Mouse (Mus musculus): ENCODE measurements around the gene Fnbp4. TPM values are rescaled to one million over a fixed set of nuclear protein-coding genes. Genes with fewer than 3 reads are reported as not detected.

The Fnbp4 gene
- total RNA-seq (2014; fragmentation: Nextera tagmentation) (96.3 and 133 TPM in 2 replicates), total RNA-seq (2017) (139 and 141 TPM in 2 replicates)

DNA sequence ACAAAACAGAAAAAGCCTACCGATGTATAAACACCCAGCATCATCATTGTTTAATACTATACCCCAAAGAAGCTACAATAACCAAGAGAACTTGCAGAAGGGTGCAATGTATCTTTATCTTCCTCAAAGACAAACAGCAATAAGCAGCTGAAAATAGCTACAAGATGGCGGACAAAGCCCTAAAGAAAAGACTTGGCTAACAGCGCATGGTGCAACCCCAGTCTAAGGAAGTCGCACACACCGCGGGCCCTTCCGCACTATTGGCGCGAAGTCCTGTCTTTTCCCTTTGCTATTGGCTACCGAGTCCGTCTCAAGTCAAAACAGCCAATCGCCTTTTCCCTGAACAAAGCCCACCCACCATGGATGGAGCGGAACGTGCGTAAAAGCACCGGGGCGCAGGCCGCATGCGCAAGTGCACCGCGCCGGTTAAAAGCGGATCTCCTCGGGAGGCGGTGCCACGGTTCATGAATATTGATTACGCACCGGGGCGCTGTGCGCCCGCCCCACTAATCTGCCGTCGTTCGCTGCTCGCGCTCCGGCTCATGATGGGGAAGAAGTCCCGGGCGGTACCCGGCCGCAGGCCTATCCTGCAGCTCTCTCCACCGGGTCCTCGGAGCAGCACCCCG is at the start of gene Fnbp4:
Fnbp4 (plus strand) TSS at position 318 of the 626 bp plus-strand sequence.
- ATAC-seq (replicated peaks; ENCODE audit: poor library complexity, severe bottlenecking) = peak; percentile 94

DNA sequence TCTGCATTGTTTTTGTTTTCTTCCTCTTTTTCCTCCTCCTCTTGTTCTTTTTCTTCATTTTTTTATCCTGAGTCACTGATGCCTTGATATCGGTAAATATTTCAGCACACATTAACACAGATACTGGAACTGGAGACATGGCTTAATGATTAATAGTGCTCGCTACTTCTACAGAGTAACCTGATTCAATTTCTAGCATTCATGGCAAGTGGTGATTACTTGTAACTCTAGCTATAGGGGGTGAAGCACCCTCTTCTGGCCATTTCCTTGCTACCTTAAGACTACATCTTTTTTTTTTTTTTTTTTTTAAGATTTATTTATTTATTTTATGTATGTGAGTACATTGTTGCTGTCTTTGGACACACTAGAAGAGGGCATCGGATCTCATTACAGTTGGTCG is 44.2 kb upstream of the Fnbp4 start:
- ATAC-seq (replicated peaks; ENCODE audit: poor library complexity, severe bottlenecking) = no peak

DNA sequence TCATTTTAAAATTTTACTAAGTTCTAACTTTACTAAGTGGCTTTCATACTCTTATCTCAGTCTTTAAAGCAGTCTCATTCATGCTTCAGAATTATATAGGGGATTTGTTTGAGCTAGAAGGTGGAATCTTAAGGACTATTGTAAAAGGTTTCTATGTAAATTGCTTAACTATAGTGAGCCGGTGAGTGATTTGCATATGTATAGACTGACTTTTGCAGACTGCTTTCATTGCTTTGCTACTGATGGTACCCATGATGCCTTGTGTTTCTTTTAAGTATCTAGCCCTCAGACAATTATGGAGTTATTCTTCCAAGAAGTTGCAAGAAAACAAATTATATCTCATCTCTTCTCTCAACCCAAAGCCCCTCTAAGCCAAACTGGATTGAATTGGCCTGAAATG is 36.6 kb upstream of the Fnbp4 start:
- ATAC-seq (replicated peaks; ENCODE audit: poor library complexity, severe bottlenecking) = no peak

DNA sequence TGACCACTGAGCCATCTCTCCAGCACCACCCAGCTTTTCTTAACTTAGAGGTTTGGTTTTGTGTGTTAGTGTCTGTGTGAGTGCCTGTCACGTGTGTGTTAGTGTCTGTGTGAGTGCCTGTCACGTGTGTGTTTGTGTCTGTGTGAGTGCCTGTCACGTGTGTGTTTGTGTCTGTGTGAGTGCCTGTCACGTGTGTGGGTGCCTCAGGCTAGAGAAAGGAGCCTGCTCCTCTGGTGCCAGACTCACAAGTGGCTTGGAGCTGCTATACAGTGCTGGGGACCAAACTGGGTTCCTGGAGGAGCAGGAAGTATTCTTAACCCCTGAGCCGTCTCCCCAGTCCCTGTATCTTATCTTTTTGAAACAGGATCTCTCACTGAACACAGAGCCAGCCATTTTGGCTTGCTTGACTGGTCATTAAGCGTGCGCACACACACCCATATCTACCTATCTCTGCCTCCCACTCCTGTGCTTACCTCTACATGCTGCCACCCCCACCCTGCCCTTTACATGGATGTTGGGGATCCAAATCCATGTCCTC is 29.5 kb upstream of the Fnbp4 start:
- ATAC-seq (replicated peaks; ENCODE audit: poor library complexity, severe bottlenecking) = no peak

DNA sequence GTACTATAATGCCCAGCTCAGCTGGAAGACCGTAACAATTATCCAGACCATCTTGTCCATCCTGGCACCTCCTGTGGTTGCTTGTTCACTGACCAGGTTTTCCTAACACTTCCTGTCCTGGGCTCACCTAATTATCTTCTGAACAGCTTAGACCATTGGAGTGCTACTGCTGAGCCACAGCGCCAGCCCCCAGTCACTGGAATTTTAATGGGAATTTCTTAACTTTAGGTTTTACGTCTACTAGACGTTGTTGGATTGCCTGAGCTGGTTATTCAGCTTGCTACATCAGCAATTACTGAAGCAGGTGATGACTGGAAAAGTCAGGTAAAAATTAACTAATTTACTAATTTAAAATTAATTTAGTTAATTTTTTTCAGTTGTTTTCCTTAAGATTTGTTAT is 27.8 kb upstream of the Fnbp4 start:
- no peak for ATAC-seq (replicated peaks; ENCODE audit: poor library complexity, severe bottlenecking)

DNA sequence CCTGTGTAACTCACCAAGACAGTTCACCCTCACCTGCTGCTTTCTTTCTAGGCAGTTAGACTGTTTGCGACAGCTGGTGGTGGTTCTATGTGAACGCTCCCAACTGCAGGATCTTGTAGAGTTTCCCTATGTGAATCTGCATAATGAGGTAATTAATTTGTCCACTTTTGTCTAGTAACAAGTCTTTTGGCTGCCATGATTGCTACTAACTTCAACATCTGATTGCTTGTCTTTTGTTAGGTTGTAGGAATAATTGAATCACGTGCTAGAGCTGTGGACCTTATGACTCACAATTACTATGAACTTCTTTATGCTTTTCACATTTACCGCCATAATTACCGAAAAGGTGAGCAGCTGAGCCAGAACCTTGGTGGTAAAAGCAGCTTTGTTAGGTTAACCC is 27.2 kb upstream of the Fnbp4 start:
- no peak for ATAC-seq (replicated peaks; ENCODE audit: poor library complexity, severe bottlenecking)

DNA sequence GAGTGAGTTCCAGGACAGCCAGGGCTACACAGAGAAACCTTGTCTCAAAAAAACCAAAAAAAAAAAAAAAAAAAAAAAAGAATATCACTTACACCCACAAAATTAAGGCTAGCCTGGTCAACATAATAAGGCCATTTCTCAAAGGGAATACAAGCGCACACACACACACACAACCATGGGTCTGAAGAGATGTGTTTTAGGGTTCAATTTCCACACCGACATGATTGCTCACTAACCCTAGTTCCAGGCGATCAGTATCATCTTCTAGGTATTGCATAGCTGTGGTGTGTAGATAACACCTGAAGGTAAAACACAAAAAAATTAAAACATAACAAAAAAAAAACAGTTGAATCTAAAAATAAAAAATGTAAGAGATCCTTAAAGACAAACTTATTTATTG is 18.4 kb upstream of the Fnbp4 start:
- no peak for ATAC-seq (replicated peaks; ENCODE audit: poor library complexity, severe bottlenecking)

DNA sequence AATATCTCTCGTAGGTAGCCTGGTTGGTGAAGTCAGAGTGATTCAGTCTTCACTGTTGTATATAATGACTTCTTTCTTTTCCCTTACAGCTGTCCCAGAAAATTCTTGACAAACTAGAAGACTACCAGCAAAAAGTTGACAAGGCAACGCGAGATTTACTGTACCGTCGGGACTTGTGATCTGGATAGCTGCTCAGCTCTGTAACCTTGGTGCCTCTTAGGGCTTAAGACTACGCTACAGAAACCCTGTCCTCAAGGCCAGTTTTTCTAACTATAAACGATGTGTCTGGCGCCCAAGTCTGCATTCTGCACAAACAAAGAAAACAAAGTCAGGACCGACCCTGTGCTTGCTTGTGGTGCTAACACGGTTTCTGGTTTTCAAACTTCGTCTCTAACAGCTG is 9.8 kb upstream of the Fnbp4 start:
- no peak for ATAC-seq (replicated peaks; ENCODE audit: poor library complexity, severe bottlenecking)

DNA sequence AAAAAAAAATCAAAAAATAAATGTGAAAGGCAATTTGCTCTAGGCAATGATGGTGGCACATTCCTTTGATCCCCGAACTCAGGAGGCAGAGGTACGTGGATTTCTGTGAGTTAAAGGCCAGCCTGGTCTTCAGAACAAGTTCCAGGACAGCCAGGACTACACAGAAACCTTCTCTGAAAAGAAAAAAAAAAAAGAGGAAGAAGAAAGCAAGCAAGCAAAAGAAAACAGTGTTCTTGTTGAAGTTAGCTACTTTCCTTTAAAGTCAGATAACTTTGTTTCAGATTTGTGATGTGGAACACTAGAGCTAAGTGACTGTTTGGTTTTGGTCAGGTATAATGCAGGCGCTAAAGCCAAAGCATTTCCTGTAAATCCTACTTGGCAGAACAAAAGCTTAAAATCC is 6.4 kb upstream of the Fnbp4 start:
- no peak for ATAC-seq (replicated peaks; ENCODE audit: poor library complexity, severe bottlenecking)

DNA sequence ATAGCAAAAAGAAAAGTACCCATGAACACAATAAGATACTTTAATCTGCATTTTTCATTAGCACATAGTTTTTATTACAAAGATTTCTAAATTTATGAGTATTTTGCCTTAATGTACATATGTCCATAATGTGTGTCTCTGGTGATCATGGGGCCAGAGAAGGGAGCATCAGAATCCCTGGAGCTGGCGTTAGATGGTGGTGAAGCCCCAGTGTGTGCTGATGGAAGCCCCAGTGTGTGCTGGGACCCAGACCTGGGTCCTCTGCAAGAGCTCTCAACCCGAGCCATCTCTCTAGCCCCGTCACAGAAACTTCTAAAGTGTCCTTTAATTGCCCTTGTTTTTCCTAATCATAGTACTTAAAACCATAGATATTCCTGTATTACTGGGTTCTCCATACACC is 5.8 kb upstream of the Fnbp4 start:
- ATAC-seq (replicated peaks; ENCODE audit: poor library complexity, severe bottlenecking) = no peak

DNA sequence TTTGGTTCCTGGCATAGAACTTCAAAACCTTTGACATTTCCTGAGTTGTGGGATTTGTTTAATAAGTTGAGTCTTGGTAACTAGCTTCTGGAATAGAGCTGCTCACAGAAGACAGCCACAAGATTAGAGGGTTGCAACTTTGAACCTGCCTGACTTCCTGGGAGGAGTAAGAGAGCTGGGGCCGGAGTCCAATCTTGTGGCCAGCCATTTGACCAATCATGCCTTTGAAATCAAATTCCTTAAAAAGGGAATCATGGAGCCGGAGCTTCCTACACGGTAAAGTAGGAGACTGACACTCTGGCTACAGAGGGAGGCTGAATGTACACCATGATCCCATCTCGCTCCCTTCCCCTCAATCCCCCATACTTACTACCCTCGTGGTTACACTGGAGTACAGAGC is 5.2 kb upstream of the Fnbp4 start:
- no peak for ATAC-seq (replicated peaks; ENCODE audit: poor library complexity, severe bottlenecking)

DNA sequence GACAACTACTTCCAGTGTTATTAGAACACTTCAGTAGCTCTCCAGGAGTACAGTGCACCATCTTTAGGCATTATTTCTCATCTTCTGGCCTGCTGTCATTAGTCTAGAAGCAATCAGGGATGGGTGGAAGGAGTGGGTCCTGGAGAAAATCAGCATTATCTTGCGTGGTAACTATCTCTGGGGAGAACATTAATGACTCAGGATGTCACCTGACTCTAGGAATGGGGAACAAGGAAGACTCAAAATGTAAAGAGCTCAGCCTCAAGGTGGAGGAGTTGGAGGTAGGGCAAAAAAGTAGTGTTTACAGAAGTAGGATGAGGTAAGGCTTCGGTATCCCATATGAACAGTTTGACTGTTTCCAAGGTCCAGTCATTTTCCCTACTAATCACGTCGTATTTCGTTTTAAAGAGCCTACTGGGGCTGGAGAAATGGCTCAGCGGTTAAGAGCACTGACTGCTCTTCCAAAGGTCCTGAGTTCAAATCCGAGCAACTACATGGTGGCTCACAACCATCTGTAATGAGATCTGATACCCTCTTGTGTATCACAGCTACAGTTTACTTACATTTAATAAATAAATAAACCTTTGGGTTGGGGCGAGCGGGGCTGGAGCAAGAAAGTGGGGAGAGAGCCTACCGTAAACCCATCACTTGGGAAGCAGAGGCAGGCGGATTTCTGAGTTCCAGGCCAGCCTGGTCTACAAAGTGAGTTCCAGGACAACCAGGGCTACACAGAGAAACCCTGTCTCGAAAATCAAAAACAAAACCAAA is 701 bp upstream of the Fnbp4 start:
- ATAC-seq (replicated peaks; ENCODE audit: poor library complexity, severe bottlenecking) = no peak

DNA sequence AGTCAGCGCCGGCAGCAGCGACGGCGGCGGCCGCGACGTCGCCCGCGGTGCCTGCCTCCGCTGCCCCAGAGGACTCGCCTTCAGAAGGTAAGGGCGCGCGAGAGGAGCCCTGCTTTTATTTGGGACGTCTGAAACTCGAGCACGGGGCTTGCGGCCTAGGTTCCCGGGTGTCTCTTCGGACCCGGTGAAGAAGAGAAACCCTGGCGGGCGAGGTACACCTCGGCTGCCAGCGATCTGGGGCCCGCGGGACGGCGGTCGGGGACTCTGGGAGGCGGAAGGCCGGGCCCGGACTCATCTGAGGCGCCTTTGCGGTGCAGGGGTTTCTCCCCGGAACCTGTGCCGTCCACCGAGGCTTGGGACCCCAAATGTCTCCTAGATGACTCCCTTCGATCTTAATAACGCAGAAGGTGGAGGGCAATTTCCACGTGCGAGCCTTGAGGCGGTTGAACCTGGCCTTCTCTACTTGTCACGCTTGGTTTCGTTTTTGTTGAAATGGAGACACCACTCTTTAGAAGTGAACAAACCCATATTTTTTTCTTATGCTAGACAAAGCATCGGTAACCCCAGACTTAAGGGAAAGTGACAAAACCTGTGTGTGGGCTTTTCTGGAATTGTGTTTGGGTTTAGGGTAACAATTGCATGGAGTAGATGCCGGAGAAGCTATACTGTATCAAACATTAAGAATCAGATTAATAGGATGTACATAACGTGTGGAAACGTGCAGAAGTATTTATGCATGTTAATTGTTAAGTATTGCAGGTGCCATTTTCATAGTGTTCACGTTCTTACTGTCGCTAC is 769 bp downstream of the Fnbp4 start:
- peak; percentile 6; the same call in 1 of the 2 replicates for ATAC-seq (replicated peaks; ENCODE audit: poor library complexity, severe bottlenecking)

DNA sequence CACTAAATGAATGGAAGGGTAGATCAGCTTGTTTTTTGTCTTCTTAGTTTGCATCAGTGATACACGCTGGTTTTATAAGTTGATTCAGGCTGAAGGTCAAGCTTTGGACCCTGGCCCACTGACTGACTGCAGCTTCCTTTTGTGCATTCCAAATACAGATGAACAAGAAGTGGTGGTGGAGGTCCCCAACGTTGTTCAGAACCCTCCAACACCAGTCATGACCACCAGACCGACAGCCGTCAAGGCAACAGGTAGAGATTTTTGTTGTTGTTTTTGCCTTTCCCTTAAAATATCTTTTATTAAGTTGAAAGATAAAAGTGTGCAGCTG is 1.3 kb downstream of the Fnbp4 start:
- ATAC-seq (replicated peaks; ENCODE audit: poor library complexity, severe bottlenecking) = no peak

DNA sequence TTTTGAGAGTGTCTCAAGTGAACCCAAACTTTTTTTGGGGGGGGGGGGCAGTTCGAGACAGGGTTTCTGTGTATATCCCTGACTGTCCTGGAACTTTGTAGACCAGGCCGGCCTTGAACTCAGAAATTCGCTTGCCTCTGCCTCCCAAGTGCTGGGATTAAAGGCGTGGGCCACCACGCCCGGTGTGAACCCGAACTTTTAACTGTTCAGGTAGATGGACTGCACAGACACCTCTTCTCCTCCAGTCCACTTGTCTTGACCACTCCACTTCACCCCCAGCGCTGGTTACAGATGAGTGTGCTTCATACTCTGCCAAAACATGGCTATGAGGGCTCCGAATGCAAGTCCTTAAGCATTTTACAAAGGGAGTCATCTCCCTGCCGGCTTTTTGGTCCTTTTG is 2.0 kb downstream of the Fnbp4 start:
- no peak for ATAC-seq (replicated peaks; ENCODE audit: poor library complexity, severe bottlenecking)

DNA sequence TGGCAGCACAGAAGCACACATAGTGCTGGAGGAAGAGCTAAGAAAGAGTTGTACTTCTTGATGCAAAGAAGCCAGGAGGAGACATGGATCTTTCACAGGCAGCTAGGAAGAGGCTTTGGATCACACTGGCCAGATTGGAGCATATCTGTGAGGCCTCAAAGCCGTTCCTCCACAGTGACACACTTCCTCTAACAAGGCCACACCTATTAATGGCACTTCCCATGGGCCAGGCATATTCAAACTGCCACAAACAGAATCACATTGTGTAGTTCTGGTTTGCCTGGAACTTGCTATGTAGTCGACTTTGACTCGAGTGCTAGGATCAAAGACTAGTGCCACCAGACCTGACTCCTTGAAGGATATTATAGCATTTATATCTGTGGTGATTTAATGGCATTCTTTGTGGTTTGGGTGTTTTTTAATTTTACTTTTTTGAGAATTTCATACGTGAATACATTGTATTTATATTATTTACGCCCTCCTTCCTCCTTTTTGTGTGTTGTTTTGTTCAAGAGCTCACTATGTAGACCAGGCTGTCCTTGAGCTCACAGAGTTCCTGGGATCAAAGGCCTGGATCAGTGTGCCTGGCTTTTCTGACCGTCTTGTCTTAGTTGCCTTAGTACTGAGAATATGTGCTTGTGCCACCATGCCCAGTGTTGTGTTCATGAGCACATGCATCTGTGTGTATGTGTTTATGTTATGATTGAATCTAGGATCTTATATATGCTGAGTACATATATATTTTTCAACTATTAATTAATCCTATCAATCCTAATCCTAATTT is 4.7 kb downstream of the Fnbp4 start:
- peak; percentile 26 for ATAC-seq (replicated peaks; ENCODE audit: poor library complexity, severe bottlenecking)

DNA sequence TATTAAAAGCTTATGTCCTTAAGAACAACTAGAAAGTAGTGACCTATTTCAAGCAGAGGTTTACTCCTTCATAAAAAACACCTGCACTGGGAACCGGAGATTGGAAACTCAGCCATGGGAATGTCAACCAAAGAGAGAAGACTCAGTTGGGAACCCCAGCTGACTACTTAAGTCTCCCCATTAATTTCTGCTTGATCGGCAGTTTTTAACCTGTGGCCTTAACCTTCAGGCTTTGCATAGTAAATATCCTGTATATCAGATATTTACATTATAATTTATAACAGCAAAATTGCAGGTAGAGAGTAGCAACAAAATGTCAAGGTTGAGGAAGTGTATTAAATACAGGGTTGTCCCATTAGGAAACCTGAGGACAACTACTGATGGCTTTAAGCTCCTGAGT is 8.4 kb downstream of the Fnbp4 start:
- ATAC-seq (replicated peaks; ENCODE audit: poor library complexity, severe bottlenecking) = no peak

DNA sequence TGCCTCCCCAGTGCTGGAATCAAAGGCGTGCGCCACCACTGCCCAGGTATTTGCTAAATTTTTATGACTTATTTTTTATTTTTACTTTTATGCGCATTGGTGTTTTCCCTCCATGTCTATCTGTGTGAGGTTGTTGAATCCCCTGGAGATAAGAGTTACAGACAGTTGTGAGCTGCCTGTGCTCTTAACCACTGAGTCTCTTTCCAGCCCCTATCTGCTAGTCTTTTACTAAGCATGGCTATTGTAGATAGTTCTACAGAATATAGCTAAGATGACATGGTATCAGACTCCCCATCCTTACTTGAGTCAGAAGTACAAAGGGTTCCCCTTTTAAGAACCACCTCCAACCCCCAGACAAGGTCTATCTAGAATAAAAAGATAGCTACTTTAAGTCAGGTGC is 9.0 kb downstream of the Fnbp4 start:
- ATAC-seq (replicated peaks; ENCODE audit: poor library complexity, severe bottlenecking) = no peak

DNA sequence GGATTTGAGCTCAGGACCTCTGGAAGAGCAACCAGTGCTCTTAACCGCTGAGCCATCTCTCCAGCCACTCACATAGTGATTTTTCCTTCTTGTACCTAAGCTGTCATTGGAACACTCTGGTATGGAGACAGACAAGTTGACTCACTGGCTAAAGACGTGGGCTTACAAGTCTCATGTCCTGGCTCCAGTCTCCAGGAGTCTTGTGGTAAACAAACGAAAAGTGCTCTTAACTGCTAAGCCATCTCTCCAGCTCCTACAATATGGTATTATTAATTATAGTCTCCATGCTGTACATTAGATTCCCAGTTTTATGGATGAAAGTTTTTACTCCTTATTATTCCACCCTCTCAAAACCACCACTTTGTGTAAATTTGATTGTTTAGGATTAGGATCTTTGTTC is 20.0 kb downstream of the Fnbp4 start:
- ATAC-seq (replicated peaks; ENCODE audit: poor library complexity, severe bottlenecking) = no peak

DNA sequence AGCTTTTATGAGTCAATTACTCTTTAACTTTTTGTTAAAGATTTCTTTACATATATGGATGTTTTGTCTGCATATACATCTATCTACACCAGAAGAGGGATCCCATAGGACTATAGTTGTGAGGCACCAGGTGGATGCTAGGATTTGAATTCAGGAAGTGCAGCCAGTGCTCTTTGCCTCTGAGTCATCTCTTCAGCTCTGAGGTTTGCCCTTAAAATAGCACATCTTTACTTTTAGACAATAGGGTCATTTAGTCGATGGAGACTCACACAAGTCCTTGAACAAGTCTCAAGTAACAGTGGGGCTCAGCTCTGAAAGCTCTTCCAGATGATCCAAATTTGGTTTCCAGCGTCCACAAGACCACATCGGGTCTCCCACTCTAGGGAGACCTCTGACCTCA is 36.2 kb downstream of the Fnbp4 start:
- no peak for ATAC-seq (replicated peaks; ENCODE audit: poor library complexity, severe bottlenecking)

Measured in granulocyte monocyte progenitor cell, adult 5-6 weeks (primary cell).